Mouse (Mus musculus): Measurements from ENCODE around the gene Atf7ip. TPM values are rescaled to one million over a fixed set of nuclear protein-coding genes. Genes with fewer than 3 reads are reported as not detected.

Gene Atf7ip
- polyA plus RNA-seq, 1 experiment from 2014 or later = 14.6 TPM

DNA sequence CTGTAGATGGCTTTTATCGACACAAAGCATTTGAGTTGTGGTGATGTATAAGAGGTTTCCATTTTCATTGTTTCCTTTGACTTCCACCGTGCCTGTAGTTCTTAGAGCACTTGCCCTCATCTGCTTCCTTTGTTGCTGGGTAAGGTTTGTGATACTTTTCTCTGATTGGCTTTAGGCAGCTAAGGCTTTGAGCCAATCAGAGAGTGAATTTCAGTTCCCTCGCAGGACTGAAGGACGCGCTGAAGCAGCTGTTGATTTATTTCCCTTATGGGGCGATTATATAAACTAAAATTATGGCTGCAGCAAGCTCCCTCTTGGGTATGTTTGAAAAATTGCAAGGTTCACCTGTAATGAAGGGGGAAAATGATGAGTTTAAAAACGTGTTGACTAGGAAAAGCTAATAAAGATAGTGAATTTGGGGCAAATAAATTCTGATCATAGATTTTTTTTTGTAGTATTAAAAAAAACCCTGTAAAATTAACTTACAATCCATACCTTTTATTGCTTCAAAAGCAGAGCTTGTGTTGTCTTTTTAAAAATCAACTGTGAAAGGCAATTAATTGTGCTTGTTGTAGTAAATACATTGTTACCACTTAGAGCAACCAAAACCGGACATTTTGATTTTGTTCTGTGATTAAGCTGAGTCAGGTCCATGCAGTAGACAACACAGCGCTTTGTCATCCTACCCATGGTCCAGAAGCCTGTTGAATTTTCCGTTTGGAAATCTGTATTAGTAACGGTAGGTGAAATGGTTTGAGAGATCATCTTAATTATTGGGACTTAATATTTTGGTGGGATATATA is 48.0 kb downstream of the Atf7ip start:
- 21% methylated on average over 11 of the region's 11 CpGs for WGBS (ENCODE audit: insufficient replicate concordance)
- peak overlapping the region; percentile 11 for H3K27ac ChIP-seq (replicated peaks)
- H3K4me3 ChIP-seq (replicated peaks) = peak overlapping the region; percentile 9; the same call in 1 of the 2 replicates
- peaks cover 38% of the 10 kb centered on the region for H3K4me1 ChIP-seq (replicated peaks)
- ATAC-seq (ENCODE audit: insufficient read depth) = peak; percentile 67
- peaks cover 16% of the 10 kb centered on the region for H3K36me3 ChIP-seq (replicated peaks)
- H3K27me3 ChIP-seq = no peaks in the 10 kb centered on the region
- H3K4me2 ChIP-seq = peak overlapping the region; percentile 39
- H3K9ac ChIP-seq = no peak overlapping the region; the same call in 1 of the 2 replicates
- H3K9me3 ChIP-seq (replicated peaks) = no peaks in the 10 kb centered on the region

DNA sequence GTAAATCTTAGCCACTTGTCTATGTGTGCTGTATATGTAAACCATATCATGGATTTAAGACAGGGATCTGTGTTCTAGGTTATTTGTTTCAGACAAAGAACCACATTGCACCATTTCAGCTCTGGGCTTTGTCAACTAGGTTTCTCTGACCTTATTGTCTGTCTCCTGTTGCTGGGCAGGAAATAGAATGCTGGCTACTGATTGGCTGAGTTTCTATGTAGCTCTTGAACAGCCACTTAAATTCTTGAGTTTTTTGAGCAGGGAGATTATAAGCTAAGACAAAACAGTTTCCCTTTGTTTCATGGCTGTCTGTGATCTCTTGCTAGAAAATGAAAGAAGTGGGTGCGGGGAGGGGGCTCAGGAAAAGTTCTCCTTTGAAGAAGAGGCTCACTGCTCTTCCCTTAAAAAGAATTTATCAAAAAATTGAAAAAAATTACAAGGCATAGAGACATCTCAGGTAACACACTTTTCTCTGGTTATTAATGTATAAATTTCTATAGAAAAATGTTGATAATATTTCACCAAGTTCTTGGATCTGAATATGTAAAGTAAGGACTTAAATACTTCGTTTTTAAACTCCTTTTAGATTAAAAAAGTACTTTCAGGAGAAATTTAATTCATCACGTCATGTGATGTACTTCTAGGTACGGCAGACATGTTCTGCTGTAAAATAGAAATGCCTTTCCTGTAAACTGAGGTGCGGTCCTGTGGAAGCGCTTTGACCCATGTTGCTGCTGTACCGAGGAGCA is 49.0 kb downstream of the Atf7ip start:
- no peaks in the 10 kb centered on the region for H3K27me3 ChIP-seq
- H3K4me3 ChIP-seq (replicated peaks) = no peak overlapping the region
- WGBS (ENCODE audit: insufficient replicate concordance) = 71% methylated on average over 7 of the region's 7 CpGs
- ATAC-seq (ENCODE audit: insufficient read depth) = no peak
- peak overlapping the region; percentile 20; the same call in 1 of the 2 replicates for H3K27ac ChIP-seq (replicated peaks)
- H3K4me1 ChIP-seq (replicated peaks) = peaks cover 33% of the 10 kb centered on the region
- H3K9me3 ChIP-seq (replicated peaks) = no peaks in the 10 kb centered on the region
- no peak overlapping the region for H3K9ac ChIP-seq
- peaks cover 20% of the 10 kb centered on the region for H3K36me3 ChIP-seq (replicated peaks)
- peak overlapping the region; percentile 9; the same call in 1 of the 2 replicates for H3K4me2 ChIP-seq

DNA sequence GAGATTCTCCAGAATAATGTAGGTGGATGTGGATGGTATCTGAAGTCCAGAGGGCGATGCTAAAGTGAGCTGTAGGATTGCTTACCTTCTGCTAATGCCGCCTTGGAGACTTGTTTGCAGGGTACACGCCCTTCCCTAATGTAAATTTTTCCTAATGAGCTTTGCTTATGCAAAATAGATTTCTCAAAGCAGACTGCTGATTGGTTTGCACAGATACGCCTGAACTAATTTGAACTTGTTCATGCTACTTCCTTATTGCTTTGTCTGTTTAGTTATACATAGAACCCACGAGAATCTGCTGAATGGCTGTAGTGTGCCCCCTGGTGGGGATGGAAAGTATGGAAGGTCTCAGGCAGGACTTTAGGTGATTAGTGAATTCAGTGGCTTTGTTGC is 49.6 kb downstream of the Atf7ip start:
- Histone ChIP-seq H3K36me3 (replicated peaks) (peaks cover 25% of the 10 kb centered on the region), H3K9ac (no peak overlapping the region), H3K4me1 (replicated peaks) (peaks cover 30% of the 10 kb centered on the region), H3K4me3 (replicated peaks) (no peak overlapping the region), H3K27ac (replicated peaks) (0 out of 2 replicates have a peak overlapping the region, but pooled peaks have one; percentile 20), H3K9me3 (replicated peaks) (no peaks in the 10 kb centered on the region), H3K27me3 (no peaks in the 10 kb centered on the region), H3K4me2 (peak overlapping the region; percentile 9; the same call in 1 of the 2 replicates)
- 46% methylated on average over 5 of the region's 5 CpGs for WGBS (ENCODE audit: insufficient replicate concordance)
- peak; percentile 53 for ATAC-seq (ENCODE audit: insufficient read depth)

DNA sequence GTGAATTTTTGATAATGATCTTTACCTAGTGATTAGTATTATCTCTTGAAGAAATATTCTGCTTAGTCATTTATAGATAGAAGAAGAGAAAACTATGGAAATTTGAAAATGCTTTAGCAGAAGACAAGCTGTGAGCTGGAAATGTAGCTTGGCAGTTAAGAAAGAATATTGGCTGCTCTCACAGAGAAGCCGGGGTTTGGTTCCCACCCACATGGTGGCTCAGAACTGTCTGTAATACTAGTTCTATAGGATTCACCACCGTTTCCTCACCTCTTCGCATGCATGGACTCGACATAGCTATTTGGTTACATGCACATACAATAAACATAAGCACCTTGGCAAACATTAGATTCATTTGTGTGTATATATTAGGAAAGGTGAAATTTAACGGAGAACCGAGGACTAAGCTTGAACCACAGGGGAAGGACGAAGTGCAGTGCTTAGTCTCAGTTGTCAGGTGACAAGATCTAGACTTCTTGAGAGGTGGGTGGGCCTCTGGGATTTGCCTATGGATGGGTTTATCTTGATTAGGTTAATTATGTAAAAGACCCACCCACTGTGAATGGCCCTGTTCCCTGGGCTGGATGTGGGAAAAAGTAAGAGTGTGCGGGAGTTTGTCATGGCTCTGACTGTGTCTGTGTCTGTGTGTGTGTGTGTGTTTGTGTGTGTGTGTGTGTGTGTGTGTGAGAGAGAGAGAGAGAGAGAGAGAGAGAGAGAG is 52.5 kb downstream of the Atf7ip start:
- Histone ChIP-seq H3K9ac (no peak overlapping the region), H3K27me3 (no peaks in the 10 kb centered on the region), H3K4me1 (replicated peaks) (peaks cover 16% of the 10 kb centered on the region), H3K9me3 (replicated peaks) (no peaks in the 10 kb centered on the region), H3K4me2 (no peak overlapping the region), H3K36me3 (replicated peaks) (peaks cover 53% of the 10 kb centered on the region), H3K4me3 (replicated peaks) (no peak overlapping the region), H3K27ac (replicated peaks) (no peak overlapping the region)
- no peak for ATAC-seq (ENCODE audit: insufficient read depth)
- 90% methylated on average over 8 of the region's 8 CpGs for WGBS (ENCODE audit: insufficient replicate concordance)

DNA sequence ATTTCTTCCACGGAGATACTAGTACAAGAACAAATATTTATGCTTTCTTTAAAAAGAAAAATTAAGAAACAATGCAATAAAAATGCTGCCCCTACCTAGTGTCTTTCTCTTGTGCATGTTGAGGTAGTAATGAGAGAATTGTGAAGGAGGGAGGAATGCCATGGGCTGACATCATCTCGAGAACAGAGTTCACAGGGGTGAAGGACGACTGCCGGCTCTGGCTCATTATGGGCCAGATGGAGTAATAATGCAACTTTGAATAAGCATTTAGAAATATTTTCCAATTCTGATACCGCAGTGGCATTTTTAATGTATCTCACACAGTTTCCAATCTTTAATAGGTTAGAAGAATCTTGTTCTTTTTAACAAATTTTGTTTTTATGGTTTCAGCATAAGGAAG is 60.0 kb downstream of the Atf7ip start:
- 90% methylated on average over 5 of the region's 5 CpGs for WGBS (ENCODE audit: insufficient replicate concordance)
- H3K36me3 ChIP-seq (replicated peaks) = peaks cover 84% of the 10 kb centered on the region
- H3K27me3 ChIP-seq = no peaks in the 10 kb centered on the region
- no peaks in the 10 kb centered on the region for H3K4me1 ChIP-seq (replicated peaks)
- H3K9ac ChIP-seq = no peak overlapping the region
- no peak overlapping the region for H3K4me3 ChIP-seq (replicated peaks)
- 0 out of 2 replicates have a peak, but pooled peaks cover 2% of the 10 kb centered on the region for H3K9me3 ChIP-seq (replicated peaks)
- H3K4me2 ChIP-seq = no peak overlapping the region
- no peak for ATAC-seq (ENCODE audit: insufficient read depth)
- no peak overlapping the region for H3K27ac ChIP-seq (replicated peaks)

DNA sequence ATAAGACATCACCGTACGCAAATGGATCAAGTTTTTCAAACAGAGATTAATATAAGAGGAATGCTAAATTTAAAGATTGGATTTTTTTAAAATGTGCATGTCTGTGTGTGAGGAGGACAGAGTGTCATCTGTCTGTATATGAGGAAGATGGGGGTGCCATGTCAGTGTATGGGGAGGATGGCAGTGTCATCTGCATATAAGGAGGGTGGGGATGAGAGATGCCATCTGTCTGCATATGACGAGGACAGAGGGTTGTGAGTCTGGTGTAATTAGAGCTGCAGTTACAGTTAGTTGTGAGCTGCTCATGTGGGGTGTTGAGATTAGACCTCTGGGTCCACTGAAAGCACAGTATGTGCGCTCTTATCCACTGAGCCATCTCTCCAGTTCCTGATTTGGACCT is 84.8 kb downstream of the Atf7ip start:
- no peak for ATAC-seq (ENCODE audit: insufficient read depth)

DNA sequence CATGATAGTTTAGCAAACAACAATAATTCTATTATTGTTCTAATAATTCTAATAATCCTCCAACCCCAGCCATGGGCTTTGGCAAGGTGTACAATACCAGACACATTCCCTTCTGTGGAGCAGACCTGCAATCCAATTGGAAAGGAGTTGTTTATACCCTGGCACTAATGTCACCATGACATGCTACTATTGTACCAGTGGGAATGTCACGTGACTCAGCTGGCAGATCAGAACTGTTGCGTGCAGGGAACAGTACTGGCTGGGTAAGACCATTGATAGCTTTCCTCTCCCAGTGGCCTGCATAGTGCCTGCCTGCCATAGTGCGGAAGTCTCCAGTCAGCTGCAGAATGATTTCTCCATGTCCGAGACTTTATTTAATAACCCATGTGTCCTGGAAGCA is 88.6 kb downstream of the Atf7ip start:
- Histone ChIP-seq H3K36me3 (replicated peaks) (peaks cover 87% of the 10 kb centered on the region), H3K9ac (no peak overlapping the region), H3K4me1 (replicated peaks) (no peaks in the 10 kb centered on the region), H3K4me3 (replicated peaks) (no peak overlapping the region), H3K9me3 (replicated peaks) (no peaks in the 10 kb centered on the region), H3K4me2 (no peak overlapping the region), H3K27ac (replicated peaks) (no peak overlapping the region), H3K27me3 (no peaks in the 10 kb centered on the region)
- 91% methylated on average over 4 of the region's 4 CpGs for WGBS (ENCODE audit: insufficient replicate concordance)
- no peak for ATAC-seq (ENCODE audit: insufficient read depth)

More for the DNA sequence above, 84.8 kb downstream of the Atf7ip start:
- Histone ChIP-seq H3K4me3 (replicated peaks) (no peak overlapping the region), H3K9me3 (replicated peaks) (no peaks in the 10 kb centered on the region), H3K4me2 (no peak overlapping the region), H3K9ac (no peak overlapping the region), H3K27ac (replicated peaks) (no peak overlapping the region), H3K4me1 (replicated peaks) (no peaks in the 10 kb centered on the region), H3K36me3 (replicated peaks) (peaks cover 83% of the 10 kb centered on the region), H3K27me3 (no peaks in the 10 kb centered on the region)
- 76% methylated on average over 4 of the region's 4 CpGs for WGBS (ENCODE audit: insufficient replicate concordance)

DNA sequence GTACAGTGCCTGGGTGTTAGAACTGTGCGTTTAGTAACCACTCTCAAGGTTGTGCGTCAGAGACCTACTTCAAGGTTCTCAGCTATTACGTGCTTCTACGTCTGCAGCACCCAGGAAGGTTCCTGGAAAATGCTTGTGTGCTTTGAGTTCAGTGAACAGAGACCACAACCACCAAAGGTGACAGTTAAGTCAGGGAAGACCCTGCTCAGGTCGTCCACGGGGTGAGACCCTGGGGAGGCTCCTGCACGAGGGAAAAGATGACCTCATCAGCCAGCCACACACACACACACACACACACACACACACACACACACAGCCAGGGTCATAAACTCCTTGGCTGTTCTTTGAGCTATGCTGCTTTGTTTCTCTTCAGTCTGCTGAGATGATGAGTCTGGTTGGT is 96.6 kb downstream of the Atf7ip start:
- H3K4me1 ChIP-seq (replicated peaks) = no peaks in the 10 kb centered on the region
- no peak overlapping the region for H3K4me3 ChIP-seq (replicated peaks)
- H3K27ac ChIP-seq (replicated peaks) = no peak overlapping the region
- no peak overlapping the region for H3K9ac ChIP-seq
- H3K9me3 ChIP-seq (replicated peaks) = no peaks in the 10 kb centered on the region
- WGBS (ENCODE audit: insufficient replicate concordance) = 83% methylated on average over 7 of the region's 7 CpGs
- no peak overlapping the region for H3K4me2 ChIP-seq
- peaks cover 94% of the 10 kb centered on the region for H3K36me3 ChIP-seq (replicated peaks)
- ATAC-seq (ENCODE audit: insufficient read depth) = no peak
- H3K27me3 ChIP-seq = no peaks in the 10 kb centered on the region

DNA sequence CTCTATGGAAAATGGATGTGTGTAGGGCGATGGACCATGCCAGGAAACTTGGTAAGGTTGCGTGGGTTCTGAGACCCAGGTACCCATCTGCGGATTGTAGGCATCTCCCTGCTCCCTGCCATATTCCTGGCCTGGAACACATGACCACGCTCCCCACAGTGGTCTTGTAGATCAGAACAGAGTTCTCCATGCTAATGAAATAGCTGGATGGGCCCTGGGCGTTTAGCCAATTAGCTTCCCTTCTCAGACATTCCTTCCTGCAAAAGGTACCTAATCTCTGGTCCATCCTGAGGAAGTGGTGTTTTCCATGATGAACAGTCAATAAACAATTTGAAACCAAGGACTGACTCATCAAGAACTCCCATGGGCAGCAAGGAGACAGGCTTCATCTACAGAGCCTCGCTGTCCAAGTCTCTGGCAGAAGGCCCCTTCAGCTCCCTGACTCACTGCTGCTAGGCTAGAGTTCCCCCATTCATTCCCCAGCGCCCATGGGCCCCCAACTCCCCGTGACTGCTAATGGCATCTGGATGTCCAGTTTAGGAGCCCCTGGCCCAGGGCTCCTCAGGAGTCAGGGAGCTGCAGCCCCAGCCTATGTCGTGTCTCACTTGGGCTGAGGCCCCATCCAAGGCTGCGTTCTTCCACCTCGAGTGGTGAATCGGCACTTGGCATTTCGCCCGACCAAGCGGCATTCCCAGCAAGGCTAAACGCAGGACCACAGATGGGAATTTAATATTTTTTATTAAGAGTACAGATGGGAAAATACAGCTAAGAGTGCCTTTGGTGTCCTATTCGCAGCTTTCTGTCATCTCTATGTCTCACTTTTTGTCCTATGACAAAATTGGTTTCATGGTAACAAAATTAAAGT is 105.6 kb downstream of the Atf7ip start:
- Histone ChIP-seq H3K27me3 (no peaks in the 10 kb centered on the region), H3K4me2 (no peak overlapping the region), H3K36me3 (replicated peaks) (peaks cover 55% of the 10 kb centered on the region), H3K4me1 (replicated peaks) (no peaks in the 10 kb centered on the region), H3K9ac (no peak overlapping the region), H3K4me3 (replicated peaks) (no peak overlapping the region), H3K9me3 (replicated peaks) (no peaks in the 10 kb centered on the region; the same call in 1 of the 2 replicates), H3K27ac (replicated peaks) (no peak overlapping the region)
- ATAC-seq (ENCODE audit: insufficient read depth) = no peak
- WGBS (ENCODE audit: insufficient replicate concordance) = 94% methylated on average over 17 of the region's 17 CpGs

DNA sequence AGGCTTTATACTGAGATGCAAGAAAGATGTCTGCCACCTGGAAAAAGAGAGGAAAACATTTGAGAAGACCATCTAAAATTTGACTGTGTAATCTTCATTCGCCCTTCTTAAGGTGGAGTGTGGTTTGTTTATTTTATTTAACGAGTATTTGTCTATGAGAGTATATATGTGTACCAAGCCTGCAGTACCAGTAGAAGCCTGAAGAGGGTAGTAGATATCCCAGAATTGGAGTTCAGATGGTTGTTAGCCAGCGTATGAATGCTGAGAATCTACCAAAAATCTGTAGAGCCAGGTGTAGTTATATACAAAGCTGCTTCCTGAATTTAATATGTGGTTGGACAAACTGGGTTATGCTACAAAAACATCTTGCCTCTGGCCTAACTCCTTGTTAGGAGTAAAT is 106.3 kb downstream of the Atf7ip start:
- Histone ChIP-seq H3K27me3 (no peaks in the 10 kb centered on the region), H3K27ac (replicated peaks) (no peak overlapping the region), H3K36me3 (replicated peaks) (peaks cover 48% of the 10 kb centered on the region), H3K9ac (no peak overlapping the region), H3K4me2 (no peak overlapping the region), H3K9me3 (replicated peaks) (no peaks in the 10 kb centered on the region; the same call in 1 of the 2 replicates), H3K4me1 (replicated peaks) (no peaks in the 10 kb centered on the region), H3K4me3 (replicated peaks) (no peak overlapping the region)
- no peak for ATAC-seq (ENCODE audit: insufficient read depth)
- 89% methylated on average over 3 of the region's 3 CpGs for WGBS (ENCODE audit: insufficient replicate concordance)
